Mouse (Mus musculus) heart, postnatal 0 days (tissue): ENCODE results near the gene Snf8. TPM values are rescaled to one million over a fixed set of nuclear protein-coding genes. Genes with fewer than 3 reads are reported as not detected.

Source experiments
- ATAC-seq: fragments of 200-750 bp; cut with Nextera tagmentation; 2 replicates; pipeline ENCODE4 v1.8.0; 2017; ENCODE audit warnings: low read depth, moderate number of reproducible peaks, moderate library complexity; ENCODE audit not compliant: insufficient read depth
- DNase-seq: peaks from one replicate; pipeline ENCODE4 v3.0.0-alpha.2; 2016; ENCODE audit warnings: low spot score
- H3K27ac ChIP-seq: fragments of 300-500 bp; sonication (generic); 2 replicates; pipeline ENCODE4 v1.5.1; 2014; ENCODE audit warnings: low read depth, mild to moderate bottlenecking
- H3K27me3 ChIP-seq: fragments of 300-500 bp; sonication (generic); 2 replicates; pipeline ENCODE4 v1.6.1; 2014; ENCODE audit warnings: low read length, mixed read lengths; ENCODE audit not compliant: control insufficient read depth, insufficient read depth
- H3K36me3 ChIP-seq: fragments of 300-500 bp; sonication (generic); replicated peaks from 2 replicates; pipeline ENCODE4 v1.6.1; 2014; ENCODE audit warnings: low read length, mixed read lengths; ENCODE audit not compliant: control insufficient read depth, insufficient read depth
- H3K4me1 ChIP-seq: fragments of 300-500 bp; sonication (generic); 2 replicates; pipeline ENCODE4 v1.6.1; 2014; ENCODE audit warnings: antibody characterized with exemption; ENCODE audit not compliant: control insufficient read depth, insufficient read depth
- H3K4me2 ChIP-seq: fragments of 300-500 bp; sonication (generic); 2 replicates; pipeline ENCODE4 v1.6.1; 2014; ENCODE audit warnings: low read depth, mild to moderate bottlenecking, low read length, moderate library complexity
- H3K4me3 ChIP-seq: fragments of 300-500 bp; sonication (generic); 2 replicates; pipeline ENCODE4 v1.5.1; 2014; ENCODE audit warnings: low read depth, low read length
- H3K9ac ChIP-seq: fragments of 300-500 bp; sonication (generic); replicated peaks from 2 replicates; pipeline ENCODE4 v1.6.1; 2014; ENCODE audit warnings: low read depth, low read length, mixed read lengths
- H3K9me3 ChIP-seq: fragments of 300-500 bp; sonication (generic); replicated peaks from 2 replicates; pipeline ENCODE4 v1.6.1; 2016; ENCODE audit warnings: low read length; ENCODE audit not compliant: control insufficient read depth
- CTCF ChIP-seq: IDR thresholded peaks from 2 replicates; pipeline ENCODE4 v1.5.1; 2016; ENCODE audit warnings: antibody characterized with exemption, control low read depth, low read depth
- EP300 ChIP-seq: IDR thresholded peaks from 2 replicates; pipeline ENCODE4 v1.6.1; 2016; ENCODE audit warnings: antibody characterized with exemption, low read depth
- WGBS: fragments of 180-500 bp; shearing (Covaris S2); extraction: QIAGEN DNeasy Blood & Tissue Kit; methylation state at CpG from one replicate; pipeline ENCODE4 v1.1.7; 2014; 5-methylcytosine and 5-hydroxymethylcytosine counted together
- polyA plus RNA-seq: library from polyadenylated mRNA; unstranded; fragments of >200 nt; fragmentation: Nextera tagmentation; extraction: Ambion mirVana; gene quantifications from 2 replicates; pipeline ENCODE4 v1.2.1, GENCODE M21; 2015
- total RNA-seq: library from RNA; depleted of rRNA; stranded (reverse); fragments of >200 nt; gene quantifications from 2 replicates; pipeline ENCODE4 v1.2.3, GENCODE M21; 2014; ENCODE audit warnings: low replicate concordance

The Snf8 gene
- total and polyA plus RNA-seq, 2 experiments from 2014 or later: 25.2 to 63.0 TPM

DNA sequence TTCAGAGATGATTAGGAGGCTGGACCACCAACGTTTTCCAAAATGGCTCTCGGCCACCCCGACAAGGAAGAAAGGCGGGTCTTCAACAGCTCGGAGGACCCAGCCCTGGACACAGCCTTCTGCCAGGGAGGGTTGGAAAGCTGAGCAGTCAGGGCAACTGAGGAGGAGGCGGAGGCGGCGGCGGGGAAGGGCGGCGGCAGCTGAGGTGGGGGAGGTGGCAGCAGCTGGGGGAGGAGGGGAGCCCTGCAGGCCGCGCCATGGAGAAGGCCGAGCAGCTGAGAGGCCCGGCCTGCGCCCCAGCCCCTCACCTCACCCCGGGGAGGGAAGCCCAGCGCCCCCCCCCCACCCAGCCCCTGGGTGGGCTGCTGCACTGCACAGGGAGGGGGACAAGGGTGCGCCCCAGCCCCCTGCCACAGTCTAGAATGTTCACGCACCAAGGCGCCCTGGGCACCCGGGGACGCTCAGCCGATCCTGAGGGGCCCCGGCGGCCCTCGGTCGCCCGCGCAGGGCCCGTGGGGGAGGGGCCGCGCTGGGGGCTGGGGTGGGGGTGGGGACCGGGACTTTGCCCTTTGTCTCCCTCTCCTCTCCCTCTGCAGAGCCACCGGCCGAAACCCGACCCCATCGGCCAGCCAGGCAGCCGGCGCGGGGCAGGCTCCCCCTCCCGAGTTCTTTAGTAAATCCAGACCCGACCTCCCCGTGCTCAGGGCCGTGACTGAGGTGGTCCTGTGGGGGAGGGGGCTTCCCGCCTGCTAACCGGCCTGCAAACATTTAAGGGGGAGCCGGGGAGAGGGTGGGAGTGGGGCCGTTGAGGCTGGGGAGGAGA is 43.6 kb upstream of the Snf8 start:
- ATAC-seq (peak; percentile 65), DNase-seq (no peak)
- H3K27me3 ChIP-seq: no peaks in the 10 kb centered on the region
- no peak for TF ChIP-seq CTCF
- TF ChIP-seq EP300: no peak
- H3K4me1 ChIP-seq: peaks cover 25% of the 10 kb centered on the region; the same call in 1 of the 2 replicates
- H3K9me3 ChIP-seq: 0 out of 2 replicates have a peak, but pooled peaks cover 4% of the 10 kb centered on the region
- peak overlapping the region; percentile 94 for H3K4me2 ChIP-seq
- peak overlapping the region; percentile 85 for H3K27ac ChIP-seq
- WGBS: 12% methylated on average over 36 of the region's 49 CpGs
- peak overlapping the region; percentile 80 for H3K9ac ChIP-seq
- H3K4me3 ChIP-seq: peak overlapping the region; percentile 63
- H3K36me3 ChIP-seq: no peaks in the 10 kb centered on the region

DNA sequence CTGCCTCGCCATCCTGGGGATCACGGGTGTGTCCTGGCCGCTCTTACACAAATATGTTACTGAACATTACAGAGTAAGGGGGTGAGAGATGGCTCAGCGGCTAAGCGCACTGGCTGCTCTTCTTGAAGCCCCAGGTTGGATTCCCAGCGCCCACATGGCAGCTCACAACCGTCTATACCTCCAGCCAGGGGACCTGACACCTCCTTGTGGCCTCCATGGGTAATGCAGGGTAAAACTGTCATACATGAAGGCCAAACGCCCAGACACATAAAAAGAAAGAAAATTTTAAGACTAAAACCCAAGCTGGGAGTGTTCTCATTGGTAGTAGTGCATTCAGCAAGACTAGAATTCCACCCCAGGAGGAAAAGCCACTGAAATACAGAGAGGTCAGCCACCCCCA is 40.5 kb upstream of the Snf8 start:
- H3K4me3 ChIP-seq: no peak overlapping the region
- no peaks in the 10 kb centered on the region for H3K27me3 ChIP-seq
- H3K27ac ChIP-seq: no peak overlapping the region
- no peaks in the 10 kb centered on the region for H3K36me3 ChIP-seq
- no peak overlapping the region for H3K4me2 ChIP-seq
- no peak for TF ChIP-seq EP300
- no peak for TF ChIP-seq CTCF
- no peak for ATAC-seq
- H3K9ac ChIP-seq: no peak overlapping the region
- WGBS: 95% methylated on average over 8 of the region's 8 CpGs
- peaks cover 16% of the 10 kb centered on the region; the same call in 1 of the 2 replicates for H3K4me1 ChIP-seq
- no peak for DNase-seq
- 0 out of 2 replicates have a peak, but pooled peaks cover 4% of the 10 kb centered on the region for H3K9me3 ChIP-seq

DNA sequence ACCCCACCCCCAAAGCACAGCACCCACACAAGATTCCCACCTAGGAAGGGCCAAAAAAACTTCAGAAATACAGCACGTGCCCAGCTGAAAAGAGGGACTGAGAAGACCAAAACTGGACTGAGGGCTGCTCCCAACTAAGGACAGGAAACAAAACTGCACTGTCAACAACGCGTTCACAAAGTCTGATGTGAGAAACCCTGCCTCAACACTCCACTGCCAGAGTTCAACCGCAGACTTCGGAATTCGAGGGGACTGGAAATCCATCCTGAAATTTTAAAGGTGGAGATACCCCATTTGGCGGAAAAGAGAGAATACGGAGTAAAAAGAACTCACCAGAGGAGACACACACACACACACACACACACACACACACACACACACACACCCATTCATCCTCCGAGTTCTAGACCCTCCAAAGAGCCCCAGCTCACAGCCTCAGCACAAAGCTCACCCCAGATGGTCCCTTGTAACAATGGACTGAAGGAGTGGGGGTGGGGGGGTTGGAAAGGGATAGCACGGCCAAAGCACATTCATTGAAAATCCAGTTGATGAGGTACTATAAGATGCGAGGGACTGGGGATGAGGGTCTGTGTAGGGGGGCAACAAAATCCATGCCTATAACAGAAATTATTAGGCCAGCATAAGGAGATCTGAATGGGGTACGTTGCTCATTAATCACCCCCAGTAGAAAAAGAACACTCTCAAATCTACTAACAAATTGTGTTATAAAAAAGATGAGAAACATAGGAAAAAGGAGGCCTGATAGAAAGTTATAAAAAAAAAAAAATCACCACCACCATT is 31.4 kb upstream of the Snf8 start:
- TF ChIP-seq CTCF: no peak
- no peak for TF ChIP-seq EP300
- Histone ChIP-seq H3K9me3 (no peaks in the 10 kb centered on the region), H3K4me1 (peaks cover 24% of the 10 kb centered on the region), H3K27ac (no peak overlapping the region), H3K9ac (no peak overlapping the region), H3K36me3 (no peaks in the 10 kb centered on the region), H3K27me3 (peaks cover 22% of the 10 kb centered on the region), H3K4me3 (peak overlapping the region; percentile 78; the same call in 1 of the 2 replicates), H3K4me2 (peak overlapping the region; percentile 94)
- 17% methylated on average over 12 of the region's 12 CpGs for WGBS
- ATAC-seq: no peak
- DNase-seq: no peak

DNA sequence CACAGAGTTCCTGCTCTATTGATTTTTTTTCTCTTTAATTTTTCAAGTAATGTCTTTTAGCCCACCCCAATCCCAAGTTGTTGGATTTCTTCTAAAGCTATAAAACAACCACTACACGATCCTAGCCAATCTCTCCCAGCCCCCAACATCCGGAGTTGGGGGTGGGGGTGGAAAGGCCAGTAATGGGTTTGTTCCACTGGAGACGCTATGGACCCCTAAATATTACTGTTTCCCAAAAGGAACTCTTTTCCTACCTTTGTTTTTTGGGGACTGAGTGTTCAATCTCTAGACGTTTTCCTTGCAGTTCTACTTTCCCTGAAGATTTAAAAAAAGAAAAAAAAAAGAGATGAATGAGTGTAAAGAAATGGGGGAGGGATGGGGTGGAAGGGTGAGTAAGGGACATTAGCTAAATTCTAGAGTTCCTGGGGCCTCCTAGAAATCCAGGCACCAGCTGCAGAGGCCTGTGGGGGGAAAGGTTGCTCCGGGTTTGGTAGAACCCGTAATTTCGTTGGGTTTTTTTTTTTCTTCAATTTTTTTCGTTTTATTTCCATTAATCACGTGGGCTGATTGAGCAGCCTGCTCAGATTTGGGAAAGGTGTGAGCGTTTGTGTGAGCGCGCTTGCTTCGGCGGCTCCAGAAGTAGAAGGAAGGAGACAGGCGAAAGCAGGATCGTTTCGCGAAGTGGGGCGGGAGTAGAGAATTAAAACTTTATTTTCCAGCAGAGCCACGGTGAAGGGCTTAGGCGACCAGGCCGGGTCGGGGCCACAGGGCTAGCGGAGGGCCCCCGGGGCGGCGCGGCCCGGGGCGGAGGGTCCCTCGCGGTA is 30.5 kb upstream of the Snf8 start:
- H3K4me1 ChIP-seq: peaks cover 24% of the 10 kb centered on the region
- H3K4me2 ChIP-seq: peak overlapping the region; percentile 94
- H3K27ac ChIP-seq: peak overlapping the region; percentile 78
- WGBS: 3% methylated on average over 32 of the region's 32 CpGs
- H3K9me3 ChIP-seq: no peaks in the 10 kb centered on the region
- H3K9ac ChIP-seq: peak overlapping the region; percentile 67
- ATAC-seq (peak; percentile 25; the same call in 1 of the 2 replicates), DNase-seq (no peak)
- H3K4me3 ChIP-seq: peak overlapping the region; percentile 78
- H3K36me3 ChIP-seq: no peaks in the 10 kb centered on the region
- H3K27me3 ChIP-seq: peaks cover 29% of the 10 kb centered on the region
- TF ChIP-seq EP300 (no peak), CTCF (no peak)

DNA sequence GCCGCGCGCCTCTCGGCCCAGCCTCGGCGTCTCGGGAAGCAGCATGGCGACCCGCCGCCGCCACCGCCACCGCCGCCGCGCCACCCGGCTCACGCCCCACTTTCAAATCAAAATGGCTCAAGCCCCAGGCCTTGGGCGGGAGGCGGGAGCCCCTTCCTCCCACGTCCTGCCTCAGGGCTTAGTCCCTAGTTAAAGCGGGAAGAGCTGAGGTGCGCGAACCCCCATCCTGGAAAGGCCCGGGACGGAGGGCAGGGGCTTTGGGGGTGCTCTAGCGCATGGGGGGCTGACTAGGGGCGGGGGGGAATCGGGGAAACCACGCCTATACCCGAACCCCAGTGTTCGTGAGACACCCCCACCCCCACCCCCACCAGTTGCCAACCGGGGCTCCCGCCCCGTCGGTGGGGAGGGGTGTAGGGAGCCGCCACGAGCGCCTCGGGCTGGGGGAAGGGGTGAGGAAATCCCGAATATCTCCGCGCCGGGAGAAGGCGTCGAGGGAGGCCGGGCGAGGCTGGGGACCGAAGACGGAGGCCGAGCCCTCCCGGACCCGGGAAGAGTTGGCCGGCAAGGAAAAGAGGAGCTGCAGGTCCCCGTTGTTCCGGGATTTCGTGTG is 29.8 kb upstream of the Snf8 start:
- H3K4me1 ChIP-seq: peaks cover 24% of the 10 kb centered on the region
- no peaks in the 10 kb centered on the region for H3K9me3 ChIP-seq
- H3K27ac ChIP-seq: peak overlapping the region; percentile 78
- under 1% methylated on average over 41 of the region's 57 CpGs for WGBS
- H3K4me3 ChIP-seq: peak overlapping the region; percentile 78
- TF ChIP-seq CTCF: no peak
- TF ChIP-seq EP300: no peak
- H3K36me3 ChIP-seq: no peaks in the 10 kb centered on the region
- H3K4me2 ChIP-seq: peak overlapping the region; percentile 94
- ATAC-seq: peak; percentile 51
- H3K9ac ChIP-seq: peak overlapping the region; percentile 67
- peak; percentile 52 for DNase-seq
- peaks cover 29% of the 10 kb centered on the region for H3K27me3 ChIP-seq
